Mouse (Mus musculus): ENCODE results near the gene Gpsm2.
A peak's percentile ranks its signal among the peaks of the same experiment; 100 is the strongest.
"Not testable (repeated sequence)": the region's sequence is repeated elsewhere in the genome, so short reads cannot be mapped to it uniquely, and the experiment has no call there.

The Gpsm2 gene

DNA sequence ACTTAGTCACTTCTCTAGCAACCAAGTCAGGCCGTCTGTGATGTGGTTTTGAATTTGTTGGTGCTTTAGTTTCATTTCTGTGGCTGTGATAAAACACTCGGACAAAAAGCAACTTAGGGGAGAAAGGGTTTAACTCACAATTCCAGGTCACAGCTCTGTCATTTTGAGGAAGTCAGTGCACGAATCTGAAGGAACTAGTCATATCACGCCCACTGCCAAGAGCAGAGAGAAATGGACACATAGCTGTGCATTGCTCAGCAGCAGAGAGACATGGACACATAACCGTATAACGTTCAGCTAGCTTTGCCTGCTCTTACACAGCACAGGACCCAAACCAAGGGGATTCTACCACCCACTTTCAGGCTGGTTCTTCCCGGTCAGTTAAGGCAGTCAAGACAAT, 4.3 kb upstream of the Gpsm2 start:
- no peak for DNase-seq (ENCODE audit: low spot score)

DNA sequence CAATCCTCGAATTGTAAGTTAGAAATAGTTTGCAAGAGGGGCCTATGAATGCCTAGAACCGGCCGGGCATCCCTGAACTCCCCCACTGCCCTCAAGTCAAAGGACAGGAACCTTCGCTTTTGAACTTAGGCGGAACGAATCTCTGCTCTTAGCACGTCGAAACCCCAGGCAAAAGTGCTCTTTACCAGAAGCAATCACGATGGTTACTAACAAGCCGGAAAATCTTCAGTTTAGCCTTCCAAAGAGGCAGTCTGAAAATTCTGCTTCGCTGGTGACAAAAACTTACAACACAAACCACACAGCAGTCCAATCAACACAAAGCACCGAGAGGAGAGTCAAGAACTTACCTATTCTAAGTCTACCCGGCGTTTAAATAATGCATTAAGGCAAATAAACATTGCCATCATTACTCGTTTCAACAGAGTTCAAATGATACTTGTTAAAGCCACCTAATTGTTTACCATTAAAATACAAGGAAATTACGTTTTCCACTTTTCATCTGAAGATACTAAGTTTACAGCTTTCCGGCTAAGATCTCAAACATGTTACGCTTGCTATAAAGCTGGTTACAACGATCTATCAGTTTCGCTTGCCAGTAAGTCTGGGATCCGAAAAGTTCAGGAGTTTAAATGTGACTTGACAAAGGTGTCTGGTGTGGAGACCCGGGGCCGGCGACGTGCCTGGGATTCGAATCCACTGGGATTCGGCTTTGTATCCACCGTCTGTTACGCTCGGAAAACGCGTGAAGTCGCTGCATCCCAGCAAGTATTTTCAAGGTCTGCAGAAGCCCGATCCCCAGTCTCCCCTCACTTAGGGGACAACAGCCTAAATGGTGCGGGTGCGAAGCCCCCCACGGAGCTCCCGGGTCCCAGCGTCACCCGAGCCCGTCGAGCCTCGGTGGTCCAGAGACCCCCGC, 775 bp downstream of the Gpsm2 start:
- DNase-seq (ENCODE audit: low spot score) = no peak

DNA sequence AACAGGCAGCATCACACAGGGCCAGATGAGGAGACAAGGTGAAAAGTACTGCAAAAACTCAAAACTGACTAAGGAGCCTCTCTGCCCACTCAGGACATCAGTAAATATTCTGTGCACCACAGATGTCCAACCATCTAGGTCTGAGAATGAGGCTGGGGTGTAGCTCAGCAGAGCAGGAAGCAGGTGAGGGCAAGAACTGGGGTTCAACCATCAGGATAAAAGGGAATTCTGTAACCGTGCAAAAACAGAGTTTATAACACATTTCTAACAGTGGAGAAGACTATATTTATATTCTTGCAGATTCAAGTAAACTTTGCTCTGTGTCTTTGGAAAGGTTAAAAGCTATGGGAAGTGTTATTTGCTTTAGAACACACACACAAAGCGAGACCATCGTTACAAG, 2.3 kb downstream of the Gpsm2 start:
- DNase-seq (ENCODE audit: low spot score) = no peak

DNA sequence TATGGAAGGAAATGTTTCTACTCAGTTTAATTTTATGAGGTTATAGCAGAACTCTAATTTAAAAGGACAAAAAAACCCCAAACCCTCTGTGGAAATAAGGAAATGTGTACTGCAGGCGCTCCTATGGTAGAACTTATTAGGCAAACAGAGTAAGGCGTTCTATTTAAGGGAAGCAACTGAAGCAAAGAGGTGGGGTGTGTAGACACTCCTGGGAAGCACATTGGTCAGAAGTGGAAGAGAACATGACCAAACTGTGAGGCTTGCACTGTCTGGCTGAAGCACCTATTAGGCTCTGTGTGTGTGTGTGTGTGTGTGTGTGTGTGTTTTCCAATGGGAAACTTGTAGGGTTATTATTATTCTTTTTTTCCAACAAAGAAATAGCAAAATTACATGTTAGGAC, 2.8 kb downstream of the Gpsm2 start:
- no peak for DNase-seq (ENCODE audit: low spot score)

DNA sequence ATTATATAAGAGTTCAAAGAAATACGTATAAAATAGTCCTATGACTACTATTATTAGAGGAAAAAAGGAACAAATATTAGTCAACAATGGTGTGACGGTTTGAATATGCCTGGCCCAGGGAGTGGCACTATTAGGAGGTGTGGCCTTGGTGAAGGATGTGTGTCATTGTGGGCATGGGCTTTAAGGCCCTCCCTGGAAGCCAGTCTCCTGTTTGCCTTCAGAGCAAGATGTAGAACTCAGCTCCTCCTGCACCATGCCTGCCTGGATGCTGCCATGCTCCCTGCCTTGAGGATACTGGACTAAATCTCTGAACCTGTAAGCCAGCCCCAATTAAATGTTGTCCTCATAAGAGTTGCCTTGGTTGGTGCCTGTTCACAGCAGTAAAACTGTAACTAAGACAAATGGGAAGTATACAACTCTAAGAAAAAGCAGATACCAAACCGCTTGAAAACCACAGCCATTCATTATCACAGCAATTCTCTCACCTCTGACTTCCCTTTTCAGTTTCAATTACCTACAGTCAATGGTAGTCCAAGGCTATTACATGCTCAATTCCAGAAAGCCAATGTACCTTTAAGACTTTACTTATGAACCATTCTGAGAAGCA, 4.1 kb downstream of the Gpsm2 start:
- no peak for DNase-seq (ENCODE audit: low spot score)

DNA sequence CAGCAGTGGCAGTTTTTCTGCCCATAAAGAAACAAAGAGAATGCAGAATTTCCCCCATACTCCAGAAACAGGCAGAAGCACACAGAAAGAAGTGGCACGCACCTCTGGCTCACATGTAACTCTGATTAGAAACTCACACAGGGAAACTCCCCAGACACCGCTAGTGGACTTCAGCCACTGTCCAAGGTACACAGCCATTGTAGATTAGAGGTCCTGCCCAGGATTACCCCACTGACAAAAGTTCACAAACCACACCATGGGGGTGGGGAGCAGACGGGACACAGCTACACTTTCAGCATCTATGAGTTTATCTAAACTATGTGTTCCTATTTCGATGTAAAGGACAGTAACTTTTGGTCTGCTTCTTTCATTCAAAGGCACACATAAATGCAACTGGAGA, 7.3 kb downstream of the Gpsm2 start:
- DNase-seq (ENCODE audit: low spot score) = peak; percentile 79

DNA sequence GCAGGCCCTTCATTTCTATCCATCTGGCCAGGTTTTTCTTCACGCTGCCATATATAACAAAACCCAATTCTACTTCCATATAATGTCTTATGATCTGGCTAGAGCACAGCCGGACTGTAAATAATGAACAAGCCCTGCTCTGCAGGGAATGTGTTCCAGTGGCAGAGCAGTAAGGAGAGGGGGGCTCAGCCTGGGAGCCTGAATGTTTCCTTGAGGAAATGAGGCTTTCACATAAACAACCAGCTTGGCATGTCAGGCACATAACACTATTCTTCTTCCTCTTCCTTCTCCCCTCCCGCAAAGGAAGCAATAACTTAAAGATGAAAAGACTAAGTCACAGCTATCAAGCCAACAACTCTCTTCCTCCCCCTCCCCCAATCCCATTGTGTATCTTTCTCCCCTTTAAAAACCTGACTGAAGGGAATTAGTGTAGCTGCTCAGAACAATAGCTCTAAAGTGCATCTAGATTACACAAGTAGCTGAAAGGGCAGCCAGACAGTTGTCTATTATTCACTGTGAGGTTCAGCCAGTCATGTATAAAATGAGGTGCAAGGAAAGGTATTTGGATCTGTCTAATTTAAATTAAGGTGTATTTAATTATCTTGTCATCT, 8.9 kb downstream of the Gpsm2 start:
- DNase-seq (ENCODE audit: low spot score) = peak; percentile 23

DNA sequence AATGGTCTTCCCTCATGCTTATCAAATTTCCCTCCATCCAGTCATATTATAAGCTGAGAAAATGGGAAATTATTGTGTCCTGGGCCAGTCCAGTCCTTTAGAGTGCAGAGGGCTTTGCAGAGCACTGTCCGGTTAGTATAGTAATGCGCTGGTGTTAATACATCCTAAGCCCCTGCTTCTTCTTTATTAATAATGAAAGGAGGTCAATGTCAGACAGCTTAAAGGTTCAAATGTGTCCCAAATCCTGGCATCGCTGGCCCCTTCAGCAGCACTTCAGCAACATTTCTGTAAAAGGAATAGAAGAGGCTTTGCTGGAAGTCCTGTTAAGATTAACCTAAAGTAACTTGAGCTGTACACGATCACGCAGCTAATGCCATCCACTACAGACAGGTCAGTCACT, 10.8 kb downstream of the Gpsm2 start:
- DNase-seq (ENCODE audit: low spot score) = no peak

DNA sequence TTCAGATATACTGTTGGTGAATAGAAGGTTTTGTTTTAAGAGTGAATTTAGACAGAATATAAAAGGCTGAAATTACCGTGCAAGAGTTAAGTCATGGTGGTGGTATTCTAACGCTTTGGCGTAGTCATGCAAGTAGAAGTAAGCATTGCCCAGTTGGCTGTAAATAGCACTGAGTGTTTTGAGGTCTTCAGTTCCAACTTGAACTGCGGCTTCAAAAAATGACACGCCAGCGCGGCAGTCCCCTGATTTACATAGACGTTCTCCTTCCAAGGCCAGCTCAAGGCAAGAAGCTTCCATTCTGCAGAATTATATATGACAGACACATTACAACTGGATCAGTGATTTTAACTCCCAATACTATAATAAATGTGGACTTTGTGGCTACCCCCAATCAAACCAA, 19.3 kb downstream of the Gpsm2 start:
- DNase-seq (ENCODE audit: low spot score) = no peak

DNA sequence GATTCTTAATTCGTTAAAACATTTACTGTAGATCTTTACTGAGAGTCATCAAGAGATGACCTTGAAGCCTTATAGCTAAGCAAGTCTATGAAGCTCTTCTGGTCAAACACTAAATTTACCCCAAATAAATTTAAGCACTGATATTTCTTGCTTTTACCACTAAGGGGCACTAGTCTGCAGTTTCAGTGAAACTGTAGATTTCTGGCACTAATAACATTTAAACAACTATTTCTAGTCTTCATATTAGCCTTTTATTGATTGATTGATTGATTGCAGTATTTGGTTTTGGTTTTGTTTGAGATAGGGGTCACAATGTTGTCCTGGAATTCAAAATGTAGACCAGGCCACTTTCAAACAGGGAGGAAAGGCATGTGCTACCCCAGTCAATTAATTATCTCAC, 20.9 kb downstream of the Gpsm2 start:
- DNase-seq (ENCODE audit: low spot score) = no peak

DNA sequence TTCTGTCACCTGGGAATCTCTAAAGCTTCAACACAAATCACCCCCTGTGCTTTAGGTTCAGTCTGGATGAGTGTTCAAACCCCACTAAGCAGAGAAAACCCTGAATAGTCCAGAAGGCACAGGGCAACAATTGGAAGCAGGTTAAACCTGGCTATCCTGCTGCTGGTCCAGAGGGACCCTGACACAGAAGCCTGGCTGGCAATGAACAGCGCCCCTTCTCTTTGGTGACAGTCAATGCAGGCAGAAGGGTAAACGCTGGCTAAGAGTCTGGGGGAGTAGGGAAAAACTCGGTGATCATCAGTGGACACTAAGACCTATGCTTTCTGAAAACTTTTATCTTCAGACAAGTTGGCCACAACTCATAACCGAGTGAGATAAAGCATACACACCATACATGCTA, 22.3 kb downstream of the Gpsm2 start:
- no peak for DNase-seq (ENCODE audit: low spot score)

DNA sequence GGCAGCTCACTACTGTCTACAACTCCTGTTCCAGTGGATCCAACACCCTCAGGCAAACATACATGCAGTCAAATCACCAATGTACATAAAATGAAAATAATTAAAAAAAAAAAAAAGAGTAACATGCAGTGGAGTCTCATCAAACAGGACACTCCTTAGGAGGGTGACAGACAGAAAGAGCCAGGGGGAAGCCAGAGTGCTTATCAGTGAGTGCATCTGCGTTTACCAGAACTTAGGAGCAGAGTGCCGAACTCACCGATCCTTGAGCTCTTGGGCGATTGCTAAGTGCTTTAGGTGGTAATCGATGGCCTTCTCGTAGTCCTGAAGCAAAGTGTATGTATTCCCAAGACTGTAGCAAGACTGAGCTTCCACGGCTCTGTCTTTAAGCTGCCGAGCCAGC, 23.4 kb downstream of the Gpsm2 start:
- no peak for DNase-seq (ENCODE audit: low spot score)

DNA sequence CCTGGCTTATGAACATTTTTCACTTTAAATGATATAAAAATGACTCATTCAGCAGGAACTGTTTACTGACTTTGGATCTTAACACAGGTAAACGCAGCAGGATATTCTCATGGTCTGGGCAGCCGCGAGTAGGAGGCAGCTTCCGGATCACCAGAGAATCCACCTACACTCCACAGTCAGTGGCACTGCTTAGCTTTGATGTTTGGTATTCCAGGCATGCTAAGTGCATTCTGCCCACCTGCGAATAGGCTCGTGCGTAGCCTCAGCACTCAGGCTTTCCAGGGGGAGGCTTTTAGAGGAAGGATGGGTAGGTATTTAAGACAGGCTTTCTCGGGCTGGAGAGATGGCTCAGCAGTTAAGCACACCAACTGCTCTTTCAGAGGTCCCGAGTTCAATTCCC, 27.8 kb downstream of the Gpsm2 start:
- DNase-seq (ENCODE audit: low spot score) = no peak

DNA sequence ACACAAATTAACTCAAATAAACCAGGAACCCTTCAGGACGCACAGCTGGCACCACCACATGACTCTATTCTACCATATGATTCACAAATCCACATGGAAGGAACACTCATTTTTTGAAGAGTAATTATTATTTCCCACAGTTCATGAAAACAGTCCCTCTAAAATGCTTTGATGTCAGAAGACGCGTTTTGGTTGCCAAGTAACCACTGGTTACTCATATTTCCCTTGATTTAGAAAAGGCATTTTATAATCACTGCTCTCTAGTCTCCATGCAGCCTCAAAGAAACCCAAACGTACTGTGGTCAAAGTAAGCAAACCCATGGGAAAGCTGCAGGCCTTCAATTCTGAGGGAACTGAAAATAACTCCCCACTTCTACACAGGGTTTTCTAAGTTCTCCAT, 32.1 kb downstream of the Gpsm2 start:
- DNase-seq (ENCODE audit: low spot score) = no peak

DNA sequence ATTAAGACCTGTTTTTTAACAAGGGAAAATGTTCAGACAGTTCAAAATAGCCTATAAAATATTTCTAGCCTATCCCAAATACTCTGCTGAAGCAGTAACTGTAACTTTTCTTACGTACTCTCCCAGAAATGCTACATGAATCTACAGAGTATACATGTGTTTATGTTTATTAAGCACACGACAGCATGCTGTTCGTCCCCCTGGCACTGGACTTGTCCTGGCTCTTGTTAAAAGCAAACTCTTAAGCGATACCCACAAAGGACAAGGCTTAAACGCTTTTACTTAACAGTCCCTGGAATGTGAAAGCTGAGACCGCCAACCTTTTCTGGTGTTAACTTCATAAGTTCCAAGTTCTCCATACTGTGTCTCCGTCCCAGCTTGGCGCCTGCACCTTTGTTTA, 32.7 kb downstream of the Gpsm2 start:
- no peak for DNase-seq (ENCODE audit: low spot score)

DNA sequence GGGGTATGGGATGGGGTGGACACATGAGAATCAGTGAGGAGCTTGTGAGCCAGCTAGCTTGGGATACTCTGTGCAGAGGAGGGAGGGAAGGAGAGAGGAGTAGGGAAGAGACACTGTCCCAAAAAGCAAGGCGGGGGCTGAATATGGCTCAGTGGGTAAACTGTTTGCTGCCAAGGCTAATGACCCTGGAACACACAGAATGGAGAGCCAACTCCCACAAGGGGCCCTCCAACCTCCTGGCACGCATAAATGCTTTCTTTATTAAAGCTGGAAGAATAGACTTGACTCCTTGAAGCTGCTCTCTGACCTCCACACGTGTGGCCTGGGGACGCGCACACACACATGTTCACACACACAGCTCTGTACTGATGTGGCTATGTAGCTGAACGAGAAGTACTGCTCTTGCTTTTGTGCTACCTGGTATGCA, 33.1 kb downstream of the Gpsm2 start:
- DNase-seq (ENCODE audit: low spot score) = no peak

DNA sequence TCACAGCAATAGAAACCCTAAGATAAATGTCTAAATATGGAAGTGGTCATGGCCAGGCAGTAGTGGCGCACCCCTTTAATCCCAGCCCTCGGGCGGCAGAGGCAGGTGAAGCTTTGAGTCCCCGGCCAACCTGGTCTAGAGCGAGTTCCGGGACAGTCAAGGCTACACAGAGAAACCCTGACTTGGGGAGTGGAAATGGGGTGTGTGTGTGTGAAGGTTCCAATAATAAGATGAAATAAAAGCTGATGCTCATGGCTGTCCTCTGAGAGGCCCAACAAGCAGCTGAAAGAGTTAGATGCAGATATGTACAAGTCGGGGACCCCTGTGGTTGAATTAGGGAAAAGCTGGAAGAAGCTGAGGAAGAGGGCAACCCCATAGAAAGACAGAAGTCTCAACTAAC, 36.4 kb downstream of the Gpsm2 start:
- DNase-seq (ENCODE audit: low spot score) = no peak

DNA sequence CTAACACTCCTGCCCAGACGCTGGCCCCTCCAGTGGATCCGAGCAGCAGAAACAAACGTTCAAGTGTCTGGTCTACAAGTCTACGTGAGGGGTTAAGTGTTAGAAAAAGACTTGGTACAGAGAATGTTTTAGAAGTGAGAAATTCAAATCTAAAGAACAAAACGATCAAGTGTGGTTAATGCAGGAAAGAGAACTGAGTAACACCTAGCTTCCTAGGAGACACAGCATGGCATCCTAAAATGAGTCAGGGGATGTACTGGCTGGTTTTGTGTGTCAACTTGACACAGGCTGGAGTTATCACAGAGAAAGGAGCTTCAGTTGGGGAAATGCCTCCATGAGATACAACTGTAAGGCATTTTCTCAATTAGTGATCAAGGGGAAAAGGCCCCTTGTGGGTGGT, 38.5 kb downstream of the Gpsm2 start:
- not testable (repeated sequence) for DNase-seq (ENCODE audit: low spot score)

DNA sequence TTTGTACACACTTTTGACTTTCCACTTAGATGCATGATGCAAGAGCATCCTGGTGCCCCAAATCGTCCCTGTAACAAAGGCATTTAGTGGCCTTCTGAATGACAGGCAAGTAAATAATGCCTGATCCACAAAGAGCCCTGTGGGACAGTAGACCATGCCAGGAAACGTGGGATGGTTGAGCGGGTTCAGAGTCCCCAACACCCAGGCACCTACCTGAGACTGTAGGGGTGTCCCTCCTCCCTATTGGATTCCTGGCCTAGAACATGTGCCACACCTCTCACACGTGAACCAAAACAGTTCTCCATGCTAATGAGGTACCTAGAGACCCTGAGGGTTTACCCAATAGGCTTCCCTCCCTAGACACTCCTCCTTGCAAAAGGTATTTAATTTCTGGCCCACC, 41.1 kb downstream of the Gpsm2 start:
- no peak for DNase-seq (ENCODE audit: low spot score)

DNA sequence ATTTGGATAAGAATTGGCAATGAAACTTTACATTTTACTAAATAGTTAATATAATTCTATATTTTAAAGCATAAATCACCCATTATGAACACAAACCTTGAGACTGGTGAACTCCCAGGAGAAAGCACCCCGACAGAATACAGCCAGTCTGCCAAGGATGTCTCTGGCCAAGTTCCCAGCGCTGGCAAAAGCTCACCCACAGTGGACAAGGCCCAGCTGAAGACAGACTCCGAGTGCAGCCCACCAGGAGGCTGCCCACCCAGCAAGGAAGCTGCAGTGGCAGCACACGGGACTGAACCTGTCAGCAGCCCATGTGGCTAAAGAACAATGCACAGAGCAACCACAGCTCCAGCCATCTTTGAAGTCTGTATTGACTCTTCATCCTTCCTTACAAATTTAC, 45.5 kb downstream of the Gpsm2 start:
- no peak for DNase-seq (ENCODE audit: low spot score)

DNA sequence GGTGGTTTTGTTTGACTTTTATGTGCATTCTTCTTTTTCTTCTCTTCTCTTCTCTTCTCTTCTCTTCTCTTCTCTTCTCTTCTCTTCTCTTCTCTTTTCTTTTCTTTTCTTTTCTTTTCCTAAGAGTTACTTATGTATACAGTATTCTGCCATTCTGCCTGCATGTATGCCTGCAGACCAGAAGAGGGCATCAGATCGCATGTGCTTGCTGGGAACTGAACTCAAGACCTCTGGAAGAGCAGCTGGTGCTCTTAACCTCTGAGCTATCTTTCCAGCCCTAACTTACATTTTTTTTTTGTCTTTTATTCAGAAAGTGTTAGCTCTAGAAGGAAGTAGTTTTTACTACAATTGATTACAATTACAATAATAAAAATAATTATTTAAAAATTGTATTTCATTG, 61.2 kb downstream of the Gpsm2 start:
- DNase-seq (ENCODE audit: low spot score) = no peak

DNA sequence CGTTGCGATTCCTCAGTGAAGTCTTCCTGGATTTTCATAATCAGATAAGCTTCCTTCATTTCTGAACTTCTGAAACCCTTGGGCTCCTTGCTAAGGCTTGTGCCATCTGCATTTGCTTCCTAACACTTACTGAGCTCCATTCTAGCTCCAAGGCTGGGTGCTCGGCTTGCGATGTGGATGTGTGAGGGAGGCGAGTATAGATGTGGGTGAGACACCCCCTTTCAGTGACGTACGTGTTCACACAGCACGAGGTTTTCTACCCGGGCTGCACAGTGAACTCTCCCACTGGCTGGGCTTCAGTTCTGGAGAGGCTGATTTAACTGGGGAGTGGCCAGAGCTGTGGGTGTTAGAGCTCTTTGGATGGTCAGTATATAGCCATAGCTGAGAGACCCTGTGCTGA, 63.5 kb downstream of the Gpsm2 start:
- DNase-seq (ENCODE audit: low spot score) = no peak

DNA sequence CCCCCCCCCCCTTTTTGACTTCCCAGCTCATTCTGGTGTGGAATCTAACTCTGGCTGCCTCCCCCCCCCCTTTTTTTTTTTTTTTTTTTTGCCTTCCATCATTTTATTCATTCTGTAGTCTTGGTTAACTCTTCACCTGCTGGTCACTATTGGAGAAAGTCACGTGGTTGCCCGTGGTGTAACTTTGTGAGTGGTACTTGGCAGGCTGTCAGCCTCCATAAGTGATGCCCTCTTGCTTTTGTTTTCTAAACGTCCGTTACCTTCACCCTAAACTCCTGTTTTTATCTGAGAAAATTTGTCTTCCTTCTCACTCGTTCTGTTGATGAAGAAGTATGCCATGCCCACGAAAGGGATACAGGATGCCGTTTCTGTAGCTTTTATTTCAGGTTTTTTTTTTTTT, 66.6 kb downstream of the Gpsm2 start:
- no peak for DNase-seq (ENCODE audit: low spot score)
